Mouse (Mus musculus): ENCODE results near the gene Gm8180. TPM values are rescaled to one million over a fixed set of nuclear protein-coding genes. Genes with fewer than 3 reads are reported as not detected.
"Not testable (repeated sequence)": the region's sequence is repeated elsewhere in the genome, so short reads cannot be mapped to it uniquely, and the experiment has no call there.

Gm8180 gene
- not detected in 2 replicates for total RNA-seq (2014; fragmentation: Nextera tagmentation)
- total RNA-seq (2017) = not detected in 2 replicates

GRCm38 (mm10) chr14:43784645-43785044 lies at the start of gene Gm8180:
Gm8180 (minus strand) TSS chr14:43784745.
- ATAC-seq (replicated peaks; ENCODE audit: poor library complexity, severe bottlenecking) = not testable (repeated sequence)

DNA sequence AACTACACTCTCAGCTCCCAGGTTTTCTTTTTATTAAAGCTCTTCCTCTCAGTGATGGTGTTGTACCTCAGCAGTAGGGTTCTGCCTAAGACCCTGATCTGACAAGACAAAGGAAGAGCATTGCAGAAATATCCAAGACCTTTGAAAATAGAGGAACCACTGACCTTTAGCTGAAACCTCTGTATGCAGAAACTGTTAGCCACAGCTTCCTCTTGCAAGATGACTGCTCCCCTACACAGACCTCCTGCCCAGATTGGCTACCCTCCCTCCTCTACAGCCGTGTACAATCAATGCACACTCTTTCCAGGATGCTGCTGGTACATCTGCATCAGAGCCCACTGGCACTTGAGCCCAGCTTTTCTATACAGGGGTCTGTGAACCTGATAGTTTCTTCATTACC lies 45.8 kb upstream of the Gm8180 start:
- ATAC-seq (replicated peaks; ENCODE audit: poor library complexity, severe bottlenecking) = peak; percentile 98

DNA sequence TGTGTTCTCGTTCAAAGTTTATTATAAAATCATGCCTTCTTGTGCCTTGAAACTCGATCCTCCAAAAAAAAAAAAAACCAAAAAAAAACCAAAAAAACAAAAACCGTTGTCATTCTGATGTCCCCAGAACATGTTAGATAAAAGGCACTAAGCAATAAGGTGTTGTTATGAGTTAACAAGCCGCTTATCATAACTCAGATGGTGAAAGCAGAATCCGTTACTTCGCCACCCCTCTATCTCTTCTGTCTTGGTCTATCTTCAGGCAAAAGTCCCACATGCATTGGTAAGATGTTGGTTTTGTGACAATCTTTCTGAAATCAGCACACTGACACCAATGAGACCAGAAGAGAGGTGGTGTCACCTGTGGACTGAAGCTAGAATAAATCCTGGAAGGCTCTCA lies 39.6 kb upstream of the Gm8180 start:
- not testable (repeated sequence) for ATAC-seq (replicated peaks; ENCODE audit: poor library complexity, severe bottlenecking)

DNA sequence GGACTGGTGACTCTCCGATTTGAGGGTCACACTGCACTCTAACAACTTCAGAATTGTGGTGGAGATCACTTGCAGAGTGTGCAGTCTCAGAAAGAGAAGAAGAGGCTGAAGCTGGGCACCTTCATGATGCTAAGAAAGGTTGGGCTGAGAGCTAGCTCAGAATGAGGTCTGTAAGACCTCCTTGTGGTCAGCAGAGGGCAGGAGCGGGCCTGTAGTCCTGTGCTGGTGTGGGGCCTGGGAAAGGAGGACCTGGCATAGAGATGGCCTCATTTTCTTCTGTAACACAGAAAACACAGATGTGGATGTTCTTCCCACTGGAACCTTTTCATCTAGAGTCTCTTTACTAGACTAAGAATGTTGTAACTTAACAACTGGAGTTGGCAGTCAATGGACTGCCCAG lies 37.3 kb upstream of the Gm8180 start:
- ATAC-seq (replicated peaks; ENCODE audit: poor library complexity, severe bottlenecking) = peak; percentile 91

DNA sequence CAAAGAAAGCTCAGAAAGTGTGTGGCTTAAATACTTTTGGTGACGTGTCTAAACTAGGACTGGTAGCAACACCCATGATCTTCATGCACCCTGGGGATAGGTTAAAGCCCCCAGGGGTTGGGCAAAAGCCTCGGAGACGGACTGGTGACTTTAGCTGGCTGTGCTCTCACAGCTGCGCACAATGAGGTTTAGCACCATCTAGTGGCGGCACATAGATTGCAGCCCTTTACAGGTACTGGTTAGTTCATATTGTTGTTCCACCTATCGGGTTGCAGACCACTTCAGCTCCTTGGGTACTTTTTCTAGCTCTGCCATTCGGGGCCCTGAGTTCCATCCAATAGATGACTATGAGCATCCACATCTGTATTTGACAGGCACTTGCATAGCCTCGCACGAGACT lies 27.9 kb upstream of the Gm8180 start:
- ATAC-seq (replicated peaks; ENCODE audit: poor library complexity, severe bottlenecking) = not testable (repeated sequence)

DNA sequence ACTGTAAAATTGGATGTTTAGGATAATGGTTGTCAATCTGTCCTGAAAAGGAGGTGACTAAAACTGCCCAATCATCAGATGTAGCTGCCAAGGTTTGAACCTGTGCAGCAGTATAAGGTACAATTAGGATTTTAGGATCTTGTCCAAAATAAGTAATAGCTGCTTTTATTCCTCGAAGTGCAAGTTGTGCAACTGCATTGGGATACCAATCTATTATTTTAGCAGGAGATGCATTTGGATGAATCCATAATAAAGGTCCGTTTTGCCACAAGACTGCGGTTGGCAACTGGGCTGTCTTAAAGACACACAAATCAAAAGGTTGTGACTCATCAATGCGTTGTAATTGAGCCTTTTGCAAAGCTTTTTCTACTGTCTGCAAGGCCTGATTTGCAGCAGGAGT lies 23.6 kb upstream of the Gm8180 start:
- ATAC-seq (replicated peaks; ENCODE audit: poor library complexity, severe bottlenecking) = not testable (repeated sequence)

GRCm38 (mm10) chr14:43804435-43804834 lies 19.9 kb upstream of the Gm8180 start:
- ATAC-seq (replicated peaks; ENCODE audit: poor library complexity, severe bottlenecking) = not testable (repeated sequence)

DNA sequence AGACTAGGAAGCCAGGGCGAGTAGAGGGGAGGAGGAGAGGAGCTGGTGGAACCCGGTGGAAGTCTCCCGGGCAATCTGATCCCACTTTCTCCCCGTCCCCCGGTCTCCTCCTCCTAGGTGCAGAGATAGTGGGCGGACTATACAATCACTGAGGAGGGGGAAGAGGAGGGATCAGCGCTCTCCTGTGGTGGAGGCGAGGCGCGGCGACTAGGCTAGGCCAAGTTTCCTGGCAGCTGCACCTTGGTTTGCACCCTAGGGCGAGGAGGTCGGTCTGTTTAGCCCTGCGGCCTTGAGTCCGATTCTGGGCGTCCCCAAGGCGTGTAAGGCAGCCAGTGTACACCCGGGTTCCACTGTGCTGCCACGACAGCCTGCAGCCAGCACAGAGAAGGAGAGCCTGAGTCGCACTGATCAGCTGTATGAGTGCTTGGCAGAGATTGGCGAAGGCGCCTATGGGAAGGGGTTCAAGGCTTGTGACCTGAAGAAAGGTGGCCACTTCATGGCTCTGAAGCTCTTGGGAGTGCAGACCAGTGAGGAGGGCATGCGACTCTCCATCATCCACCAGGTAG lies 12.4 kb upstream of the Gm8180 start:
- ATAC-seq (replicated peaks; ENCODE audit: poor library complexity, severe bottlenecking) = not testable (repeated sequence)

DNA sequence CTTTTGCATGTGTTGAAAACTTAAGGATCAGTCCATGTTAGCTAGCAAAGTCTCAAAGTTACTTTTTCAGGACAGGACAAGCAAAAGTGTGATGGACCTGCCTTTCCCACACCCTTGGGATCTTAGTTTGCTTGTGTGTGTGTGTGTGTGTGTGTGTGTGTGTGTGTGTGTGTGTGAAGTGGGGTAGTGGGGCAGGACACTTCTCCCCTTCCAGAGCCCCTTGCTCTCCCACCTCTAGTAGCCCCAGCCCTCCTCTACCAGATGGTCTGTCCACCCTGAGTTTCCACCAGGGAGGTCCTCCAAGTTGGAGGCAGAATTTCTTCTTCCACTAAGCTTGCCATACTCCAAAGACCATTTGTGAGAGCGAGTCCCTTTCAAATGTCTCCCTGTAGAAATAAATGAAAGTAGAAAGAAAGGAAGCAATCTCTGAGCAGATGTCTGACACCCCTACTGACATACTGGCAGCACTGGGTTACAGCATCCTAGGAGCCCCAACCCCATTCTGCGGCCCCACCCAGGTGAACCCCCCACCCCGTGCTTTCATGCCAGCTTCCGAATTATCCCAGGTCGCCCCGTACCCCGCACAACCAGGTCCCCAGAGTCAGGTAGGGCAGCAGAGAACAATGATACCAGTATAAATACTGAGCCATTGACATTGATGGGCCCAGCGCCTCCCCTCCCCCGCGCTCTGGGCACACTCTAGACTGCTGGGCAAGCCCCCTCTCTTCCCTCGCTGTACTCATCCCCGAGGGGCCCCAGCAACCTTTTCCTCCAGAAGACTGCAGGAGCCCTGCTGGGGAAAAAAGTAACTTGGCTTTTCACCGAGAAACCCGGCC lies 11.7 kb upstream of the Gm8180 start:
- no peak for ATAC-seq (replicated peaks; ENCODE audit: poor library complexity, severe bottlenecking)

- not testable (repeated sequence) for ATAC-seq (replicated peaks; ENCODE audit: poor library complexity, severe bottlenecking)
Observed at GRCm38 (mm10) chr14:43793811-43794210, 9.3 kb upstream of the Gm8180 start.

DNA sequence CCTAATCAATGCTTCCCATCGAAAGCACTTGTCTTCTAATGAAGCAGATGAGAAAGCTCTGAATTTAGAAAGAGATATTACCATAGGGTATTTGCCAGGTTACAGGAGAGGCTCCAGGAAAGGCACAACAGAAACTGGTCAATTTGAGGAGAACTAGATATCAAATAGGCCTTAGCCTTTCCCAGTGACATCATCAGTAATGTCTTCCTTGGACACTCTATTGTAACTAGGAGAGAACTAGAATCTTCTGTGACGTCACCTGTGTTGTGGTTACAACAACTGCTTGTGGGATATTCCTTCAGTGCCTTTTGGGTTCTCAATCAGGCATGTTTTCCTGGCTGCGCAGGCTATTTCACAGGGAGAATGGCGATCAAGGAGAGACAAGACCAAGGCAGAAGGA lies 37.0 kb downstream of the Gm8180 start, which contains the start of gene Gm6526:
Gene Gm6526 (plus strand): TSS at position 301 of the 400 bp plus-strand sequence.
- ATAC-seq (replicated peaks; ENCODE audit: poor library complexity, severe bottlenecking) = not testable (repeated sequence)

Other genes starting within 250 kb of the Gm8180 start
- not detected in 2 replicates for gene Gm5799, start 241.2 kb downstream of the Gm8180 start, total RNA-seq (2014; fragmentation: Nextera tagmentation)
- not detected in 2 replicates for gene Gm5799, start 241.2 kb downstream of the Gm8180 start, total RNA-seq (2017)
- not detected in 2 replicates for gene Gm17654, start 205.6 kb downstream of the Gm8180 start, total RNA-seq (2014; fragmentation: Nextera tagmentation)
- gene Gm17654, start 205.6 kb downstream of the Gm8180 start, total RNA-seq (2017) = not detected in 2 replicates
- gene Gm10375, start 176.7 kb downstream of the Gm8180 start, total RNA-seq (2014; fragmentation: Nextera tagmentation) = not detected in 2 replicates
- not detected in 2 replicates for gene Gm10375, start 176.7 kb downstream of the Gm8180 start, total RNA-seq (2017)
- gene Gm8165, start 107.5 kb downstream of the Gm8180 start, total RNA-seq (2014; fragmentation: Nextera tagmentation) = not detected in 2 replicates
- gene Gm8165, start 107.5 kb downstream of the Gm8180 start, total RNA-seq (2017) = not detected in 2 replicates
- gene Gm7324, start 86.9 kb downstream of the Gm8180 start, total RNA-seq (2014; fragmentation: Nextera tagmentation) = 1.6 TPM in 1 of 2 replicates, not detected in the other
- gene Gm7324, start 86.9 kb downstream of the Gm8180 start, total RNA-seq (2017) = 0.21 and 2.4 TPM in 2 replicates
- not detected in 2 replicates for gene Gm16506, start 57.3 kb downstream of the Gm8180 start, total RNA-seq (2014; fragmentation: Nextera tagmentation)
- not detected in 2 replicates for gene Gm16506, start 57.3 kb downstream of the Gm8180 start, total RNA-seq (2017)
- not detected in 2 replicates for gene Gm6526, start 36.9 kb downstream of the Gm8180 start, total RNA-seq (2014; fragmentation: Nextera tagmentation)
- not detected in 2 replicates for gene Gm6526, start 36.9 kb downstream of the Gm8180 start, total RNA-seq (2017)
- gene Ear1, start 90.8 kb upstream of the Gm8180 start, total RNA-seq (2014; fragmentation: Nextera tagmentation) = not detected in 2 replicates
- gene Ear1, start 90.8 kb upstream of the Gm8180 start, total RNA-seq (2017) = 3.2 and 4.2 TPM in 2 replicates
- not detected in 2 replicates for gene Ear10, start 138.8 kb upstream of the Gm8180 start, total RNA-seq (2014; fragmentation: Nextera tagmentation)
- gene Ear10, start 138.8 kb upstream of the Gm8180 start, total RNA-seq (2017) = not detected in 2 replicates
- gene Gm8113, start 140.6 kb upstream of the Gm8180 start, total RNA-seq (2014; fragmentation: Nextera tagmentation) = 8.1 and 11.5 TPM in 2 replicates
- gene Gm8113, start 140.6 kb upstream of the Gm8180 start, total RNA-seq (2017) = 3.2 and 5.9 TPM in 2 replicates
- not detected in 2 replicates for gene Ang5, start 172.3 kb upstream of the Gm8180 start, total RNA-seq (2014; fragmentation: Nextera tagmentation)
- gene Ang5, start 172.3 kb upstream of the Gm8180 start, total RNA-seq (2017) = not detected in 2 replicates
- gene Ang6, start 217.5 kb upstream of the Gm8180 start, total RNA-seq (2014; fragmentation: Nextera tagmentation) = not detected in 2 replicates
- gene Ang6, start 217.5 kb upstream of the Gm8180 start, total RNA-seq (2017) = not detected in 2 replicates